Mouse (Mus musculus) lung, postnatal 0 days (tissue): Measurements from ENCODE around the gene Nup85.

Experiments
- CTCF ChIP-seq: IDR thresholded peaks from 2 replicates; pipeline ENCODE4 v1.5.1; 2016; ENCODE audit warnings: antibody characterized with exemption, mild to moderate bottlenecking
- EP300 ChIP-seq: IDR thresholded peaks from 2 replicates; pipeline ENCODE4 v1.6.1; 2016; ENCODE audit warnings: antibody characterized with exemption, mild to moderate bottlenecking, control low read depth

DNA sequence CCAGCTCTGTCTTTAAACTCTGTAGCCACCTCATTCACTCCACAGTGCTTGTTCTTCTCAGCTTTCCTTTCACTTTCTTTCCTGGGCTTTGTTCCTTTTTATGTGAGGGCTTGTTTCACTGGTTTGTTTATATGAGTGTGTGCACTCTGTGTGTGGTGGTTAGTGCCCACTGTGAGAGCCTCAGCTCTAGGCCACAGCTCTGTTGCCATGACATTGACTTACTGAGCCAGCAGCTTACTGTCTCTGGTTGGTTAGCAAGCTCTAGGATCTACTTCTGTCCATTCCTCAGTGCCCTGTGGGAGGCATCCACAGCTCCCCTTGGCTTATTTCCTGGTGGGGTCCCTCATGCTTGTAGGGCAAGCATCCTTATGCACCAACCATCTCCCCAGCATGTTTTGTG lies 14.8 kb downstream of the Nup85 start:
- TF ChIP-seq EP300 (no peak), CTCF (no peak)
